Mouse (Mus musculus) layer of hippocampus, postnatal 25 days (tissue): ENCODE measurements around the gene 1700029F12Rik. TPM values are rescaled to one million over a fixed set of nuclear protein-coding genes. Genes with fewer than 3 reads are reported as not detected.

Experiments used
- DNase-seq, 2 experiments: peaks; one replicate each; pipeline ENCODE4 v3.0.0; 2022; ENCODE audit warnings: mixed read lengths in 2 of 2, low spot score in 1 of 2; ENCODE audit errors: extremely low spot score in 1 of 2
- total RNA-seq, 2 experiments: library from RNA; stranded (reverse); gene quantifications; 2 replicates each; pipeline ENCODE4 v1.2.3; 2021

1700029F12Rik gene
- total RNA-seq, 2 experiments from 2014 or later, result not detected

DNA sequence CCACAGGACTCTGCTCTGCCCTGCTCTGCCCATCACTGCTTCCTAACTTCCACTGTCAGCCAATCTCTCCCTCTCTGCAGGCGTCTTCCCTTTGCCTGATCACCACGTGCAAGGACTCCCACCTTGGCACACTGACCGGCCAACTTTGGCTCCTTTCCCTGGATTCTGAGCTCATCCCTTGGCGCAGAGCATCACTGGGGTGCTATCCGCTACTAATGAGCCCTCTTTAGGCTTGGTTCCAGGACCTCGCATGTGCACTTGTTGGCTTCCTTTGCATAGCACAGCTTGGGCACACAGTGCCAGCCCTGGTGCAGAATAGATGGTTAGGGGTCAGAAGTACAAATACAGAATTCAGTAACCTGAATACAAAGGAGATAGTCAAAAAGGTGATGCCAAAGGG is 17.0 kb upstream of the 1700029F12Rik start:
- DNase-seq, result peak in 1 of 2 experiments; percentile 15

DNA sequence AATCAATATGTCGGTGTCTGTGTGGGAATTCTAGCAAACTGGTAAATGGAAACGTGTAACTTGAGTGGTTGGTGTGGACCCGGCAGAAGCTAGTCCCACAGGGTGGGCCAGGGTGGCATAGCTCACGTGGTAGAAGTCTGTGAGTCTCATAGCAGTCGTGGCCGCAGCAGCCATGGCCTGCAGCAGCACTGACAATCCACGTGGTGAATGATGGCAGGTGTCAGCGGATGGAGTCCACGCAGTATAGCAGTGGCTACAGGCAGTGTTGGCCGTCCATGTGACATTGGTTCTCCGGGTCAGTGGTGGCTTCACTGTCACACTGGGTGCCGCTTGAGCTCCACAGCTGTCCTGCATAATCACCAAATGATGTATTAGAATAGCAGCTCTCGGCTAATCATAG is 4.1 kb downstream of the 1700029F12Rik start:
- no peak for DNase-seq

DNA sequence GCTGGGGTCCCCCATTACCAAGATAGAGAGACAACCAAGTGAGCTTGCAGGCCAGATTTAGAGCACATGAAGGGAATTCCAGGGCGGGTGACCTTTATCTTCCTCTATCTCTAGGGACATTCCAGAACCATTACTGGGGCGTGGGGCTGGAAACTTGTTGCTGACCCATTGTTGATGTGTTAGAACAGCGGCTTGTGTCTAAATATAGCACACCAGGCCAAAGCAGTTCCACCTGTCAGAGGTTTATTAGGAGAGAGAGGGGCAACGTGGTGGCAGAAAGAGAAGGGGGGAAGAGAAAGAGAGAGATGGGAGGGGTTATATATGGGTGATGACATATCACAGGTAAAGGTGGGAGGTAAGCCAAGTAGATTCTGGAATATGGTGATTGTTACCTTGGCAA is 12.3 kb downstream of the 1700029F12Rik start:
- DNase-seq, result no peak

DNA sequence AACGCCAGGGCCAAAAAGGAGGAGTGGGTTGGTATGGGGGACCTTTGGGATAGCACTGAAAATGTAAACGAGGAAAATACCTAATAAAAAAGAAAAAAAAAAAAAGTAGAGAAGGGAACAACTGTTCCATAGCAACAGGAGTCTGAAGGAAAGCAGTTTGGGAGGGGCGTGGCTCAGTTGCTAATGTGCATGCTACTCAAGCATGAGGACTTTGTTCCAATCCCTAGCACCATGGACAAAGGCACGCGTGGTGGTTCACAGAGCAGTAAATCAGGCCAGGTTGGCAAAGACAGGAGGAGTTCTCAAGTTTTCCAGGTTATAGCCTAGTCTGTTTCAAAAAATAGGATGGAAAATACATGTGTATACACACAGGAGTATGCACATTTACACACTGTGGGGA is 14.0 kb downstream of the 1700029F12Rik start:
- DNase-seq, result no peak

DNA sequence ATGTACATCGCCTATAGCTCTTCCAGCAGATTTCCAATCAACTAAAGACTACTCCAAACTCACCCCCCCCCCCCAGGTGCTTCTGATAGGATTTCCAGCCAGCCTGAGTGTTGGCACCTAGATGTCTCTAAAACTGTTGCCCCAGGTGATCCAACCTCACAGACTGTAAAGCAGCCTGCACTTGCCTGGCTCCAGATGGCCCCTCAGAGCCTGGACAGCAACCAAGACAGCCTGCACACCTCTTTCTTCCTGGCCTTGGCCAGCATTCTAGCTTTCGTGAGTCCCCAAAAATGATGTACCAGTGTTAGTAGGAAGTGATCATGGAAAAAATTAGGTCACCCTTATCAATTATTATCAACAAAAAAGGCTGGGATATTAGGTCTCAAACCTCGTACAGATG is 16.5 kb downstream of the 1700029F12Rik start:
- DNase-seq, result no peak

DNA sequence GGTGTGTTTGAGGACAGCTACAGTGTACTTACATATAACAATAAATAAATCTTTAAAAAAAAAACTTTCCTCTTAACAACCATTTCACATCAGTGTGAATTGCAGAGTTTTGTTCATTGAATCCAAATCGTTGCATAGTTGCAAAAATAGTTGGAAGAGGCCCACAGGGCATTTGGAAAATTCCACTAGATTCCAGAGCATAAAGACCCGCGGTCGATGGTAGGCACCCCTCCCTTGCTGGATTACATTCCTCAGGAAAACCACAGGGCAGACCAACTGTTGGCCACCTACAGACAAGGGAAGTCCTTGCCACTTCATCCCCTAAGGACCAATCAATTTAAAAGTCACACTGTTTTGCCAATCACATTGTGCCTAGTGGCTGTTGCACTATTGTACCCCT is 19.8 kb downstream of the 1700029F12Rik start:
- no peak for DNase-seq

DNA sequence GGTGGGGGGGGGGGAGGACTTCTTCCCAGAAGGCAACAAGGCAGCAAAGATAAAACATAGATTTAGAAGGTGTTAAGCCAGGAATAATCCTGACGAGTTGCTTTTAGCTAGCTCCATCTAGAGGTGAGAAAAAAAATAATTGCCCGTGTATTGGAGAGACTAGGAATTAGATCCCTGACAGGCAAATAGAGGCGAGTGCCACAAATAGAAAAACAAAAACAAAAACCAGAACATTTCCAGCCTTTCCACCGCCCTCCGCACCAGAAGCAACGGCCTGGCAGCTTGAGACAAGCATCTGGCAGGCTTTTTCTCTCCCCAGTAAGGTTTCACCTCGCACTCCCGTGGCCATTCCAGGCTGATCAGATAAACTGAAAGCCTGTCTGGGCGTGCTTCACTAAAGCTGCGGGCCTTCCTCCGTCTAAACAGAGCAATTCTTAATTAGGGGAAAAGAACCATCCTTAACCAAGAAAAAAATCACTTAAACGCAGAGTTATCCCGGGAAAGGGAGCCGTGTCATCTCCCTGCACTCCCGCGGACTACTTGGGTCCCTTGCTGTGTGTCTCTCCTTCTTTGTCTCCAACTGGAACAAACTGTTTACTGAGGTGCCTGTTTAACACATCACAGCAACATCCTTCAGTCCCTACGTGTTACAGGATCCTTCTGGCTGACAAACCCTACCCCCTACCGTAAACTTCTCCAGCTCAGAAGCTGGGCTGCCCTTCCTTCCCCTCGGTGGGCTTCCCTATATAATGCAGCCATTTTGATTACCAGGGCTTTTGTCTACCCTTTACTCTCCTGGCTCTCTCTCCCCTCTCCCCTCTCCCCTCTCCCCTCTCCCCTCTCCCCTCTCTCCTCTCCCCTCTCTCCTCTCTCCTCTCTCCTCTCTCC is 25.7 kb downstream of the 1700029F12Rik start:
- DNase-seq, result peak; percentile 6 to 36

DNA sequence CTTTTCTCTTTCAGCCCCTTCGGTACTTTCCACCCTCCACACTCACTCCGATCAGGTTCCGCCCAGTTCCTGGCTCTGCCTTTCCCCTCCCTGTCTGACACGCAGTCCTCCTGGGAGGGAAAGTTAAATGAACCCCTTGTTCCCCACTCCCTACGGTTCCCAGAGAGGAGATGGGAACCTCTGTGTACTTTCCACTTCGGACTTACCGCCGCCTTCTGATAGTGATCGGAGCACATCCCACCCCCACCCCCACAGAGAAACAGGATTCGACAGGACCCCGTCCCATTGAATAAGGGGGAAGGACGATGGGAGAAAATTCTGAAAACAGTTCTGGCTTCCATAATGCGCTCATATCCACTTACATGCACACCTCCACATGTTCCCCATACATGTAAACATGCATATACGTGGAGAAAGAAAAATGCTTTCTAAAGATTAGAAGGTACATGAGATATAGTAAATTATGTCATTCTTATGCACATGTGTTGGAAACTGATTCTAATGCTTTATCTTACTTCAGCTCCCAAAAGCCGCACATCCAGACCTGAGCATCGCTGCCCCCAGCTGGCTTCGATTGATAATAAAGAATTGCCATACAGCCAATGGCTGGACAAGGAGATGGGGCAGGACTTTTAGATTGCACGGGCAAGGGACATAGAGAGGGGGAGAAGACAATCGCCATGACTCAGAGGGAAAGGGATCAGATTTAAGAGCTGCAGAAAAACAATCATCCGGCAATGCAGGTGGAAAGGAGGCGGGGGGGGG is 26.5 kb downstream of the 1700029F12Rik start:
- peak; percentile 9 to 20 for DNase-seq

DNA sequence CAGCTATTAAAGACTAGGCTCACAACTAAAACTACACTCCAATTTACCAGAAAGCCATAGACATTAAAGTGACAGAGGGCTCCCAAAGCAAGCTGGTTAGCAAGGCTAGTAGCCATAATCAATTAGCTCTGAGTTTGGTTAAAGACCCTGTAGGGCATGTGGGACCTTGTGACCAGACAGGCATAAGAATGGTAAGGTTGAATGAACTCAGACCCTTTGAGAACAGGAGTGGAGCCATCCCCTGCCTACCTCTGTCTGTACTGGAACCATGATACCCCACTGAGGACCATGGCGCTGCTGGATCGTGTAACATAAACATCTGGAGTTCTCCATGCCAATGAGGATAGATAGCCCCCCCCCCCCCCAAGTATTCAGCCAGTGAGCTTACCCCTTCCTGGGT is 27.4 kb downstream of the 1700029F12Rik start:
- no peak for DNase-seq

DNA sequence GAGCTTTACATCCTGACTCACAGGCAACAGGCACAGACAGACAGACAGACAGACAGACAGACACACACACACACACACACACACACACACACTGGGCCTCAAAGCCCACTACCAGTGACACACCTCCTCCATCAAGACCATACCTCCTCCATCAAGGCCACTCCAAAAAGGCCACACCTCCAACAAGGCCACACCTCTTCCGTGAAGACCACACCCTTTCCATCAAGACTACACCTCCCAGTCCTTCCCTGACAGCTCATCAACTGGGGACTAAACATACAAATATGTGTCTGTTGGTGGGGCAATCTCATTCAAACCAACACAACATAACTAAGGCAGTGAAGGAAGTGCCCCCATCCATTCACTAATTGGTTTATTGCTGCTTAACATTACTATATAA is 37.1 kb downstream of the 1700029F12Rik start:
- DNase-seq, result no peak

DNA sequence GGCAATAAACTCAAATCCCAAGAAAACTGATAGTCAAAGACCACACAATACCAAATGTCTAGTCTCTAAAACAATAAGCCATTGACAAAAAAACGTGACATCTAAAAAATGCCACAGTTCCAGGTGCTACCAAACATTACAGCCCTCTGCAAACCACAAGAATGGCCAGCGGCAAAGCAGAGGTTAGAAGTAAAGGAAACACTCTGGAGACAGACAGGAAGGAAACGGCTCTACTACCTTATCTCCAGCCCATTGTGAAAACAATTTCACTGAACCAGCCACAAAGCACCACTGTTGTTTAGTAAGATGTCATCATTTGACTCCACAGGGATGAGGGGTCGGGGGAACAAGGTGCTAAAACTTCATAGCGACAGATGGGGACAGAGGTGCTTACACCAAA is 38.9 kb downstream of the 1700029F12Rik start:
- DNase-seq, result no peak

DNA sequence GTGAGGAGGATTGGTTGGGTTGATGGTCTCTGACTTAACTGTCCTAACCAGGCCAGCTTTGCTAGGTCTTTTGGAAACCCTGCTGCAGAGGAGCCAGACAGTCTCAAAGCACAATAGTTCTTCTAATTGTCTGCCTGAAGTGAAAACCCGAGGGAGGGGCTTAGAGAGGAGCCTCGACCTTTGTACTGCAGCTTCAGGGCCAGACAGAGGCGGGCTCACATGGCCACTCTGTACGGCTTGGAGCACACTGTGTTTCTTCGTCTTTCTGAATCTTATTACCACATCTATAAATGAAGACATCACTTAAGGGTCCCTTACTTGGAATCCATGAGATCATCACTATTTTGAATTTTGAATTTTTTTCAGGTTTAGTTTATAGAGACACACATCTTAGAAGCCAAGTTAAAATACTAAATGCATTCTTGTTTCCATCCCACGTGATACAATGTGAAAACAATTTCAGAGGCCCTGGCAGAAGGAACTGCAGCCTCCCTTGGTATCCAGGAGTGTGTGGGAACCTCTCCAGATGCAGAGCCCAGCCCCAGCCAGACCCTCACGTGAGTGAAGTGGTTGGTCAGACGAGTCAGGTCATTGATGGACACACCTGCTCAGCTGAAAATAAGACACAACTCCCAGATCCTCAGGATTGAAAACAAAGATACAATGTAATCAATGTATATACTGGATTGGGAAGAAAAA is 40.7 kb downstream of the 1700029F12Rik start:
- DNase-seq, result no peak

DNA sequence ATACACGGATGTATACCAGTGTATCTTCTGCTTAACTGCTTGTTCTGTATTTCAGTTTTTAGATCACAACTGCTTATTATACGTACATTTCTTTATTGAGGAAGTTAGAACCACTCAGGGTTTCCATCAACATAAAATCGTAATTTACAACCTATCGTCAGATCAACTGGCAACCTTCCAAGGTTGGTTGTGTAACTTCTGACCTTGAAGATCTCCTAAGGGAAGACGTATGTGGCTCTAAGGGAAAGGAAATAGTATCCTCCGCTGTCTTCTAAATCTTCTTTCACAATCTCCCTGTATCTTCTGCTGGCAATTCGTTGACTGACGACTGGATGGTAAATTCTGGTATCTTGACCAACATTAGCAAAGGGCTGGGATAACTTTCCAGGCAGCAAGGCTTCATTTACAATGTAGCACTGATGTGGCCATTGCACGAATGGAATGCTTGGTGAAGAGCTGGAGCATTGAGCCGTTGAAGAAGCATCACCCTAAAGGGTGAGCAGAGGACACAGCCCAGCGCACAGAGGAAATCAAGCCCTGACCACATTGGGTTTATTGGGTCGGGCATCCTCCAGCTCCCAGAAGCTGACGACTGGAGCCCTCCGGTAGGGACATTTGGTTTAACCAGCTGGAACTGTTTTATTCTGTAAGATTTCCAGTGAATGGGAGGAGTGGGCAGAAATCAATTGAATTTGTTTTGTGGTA is 43.4 kb downstream of the 1700029F12Rik start:
- DNase-seq, result no peak

DNA sequence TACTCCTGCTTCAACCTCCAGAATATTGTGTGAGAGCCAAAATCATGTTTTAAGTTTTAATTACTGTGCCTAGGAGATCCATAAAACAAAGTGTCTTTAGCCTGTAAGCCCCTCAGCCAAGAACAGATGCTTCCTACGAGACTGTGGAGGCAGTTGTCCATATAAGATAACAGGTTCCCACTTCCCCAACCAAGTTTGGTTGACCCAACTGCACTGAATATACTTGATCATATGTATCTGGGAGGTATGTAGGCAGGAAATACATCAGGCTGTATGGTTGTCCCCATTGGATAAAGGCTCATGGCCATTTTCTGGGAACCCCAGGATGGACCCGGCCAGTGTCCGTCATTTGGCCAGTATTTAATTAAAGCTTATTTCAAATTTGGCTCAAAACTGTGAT is 44.1 kb downstream of the 1700029F12Rik start:
- no peak for DNase-seq

DNA sequence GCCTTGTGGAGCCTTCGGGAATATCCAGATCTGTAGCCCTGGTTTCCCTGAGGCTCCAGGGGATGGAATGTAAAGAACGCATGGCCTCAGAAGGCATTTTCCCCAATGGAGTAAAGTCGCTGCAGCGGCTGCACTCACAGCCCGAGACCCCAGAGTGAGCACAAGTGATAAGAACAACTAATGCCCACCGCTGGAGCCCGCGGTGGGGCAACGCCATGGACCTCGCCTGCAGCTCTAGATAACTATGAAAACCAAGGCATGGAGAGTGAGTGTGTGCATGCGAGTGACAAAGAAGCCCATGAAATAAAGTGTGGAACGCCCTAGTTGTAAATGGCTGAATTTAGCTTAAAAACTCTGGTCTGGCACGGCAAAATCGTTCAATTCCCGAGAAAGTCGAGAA is 45.0 kb downstream of the 1700029F12Rik start:
- DNase-seq, result no peak

DNA sequence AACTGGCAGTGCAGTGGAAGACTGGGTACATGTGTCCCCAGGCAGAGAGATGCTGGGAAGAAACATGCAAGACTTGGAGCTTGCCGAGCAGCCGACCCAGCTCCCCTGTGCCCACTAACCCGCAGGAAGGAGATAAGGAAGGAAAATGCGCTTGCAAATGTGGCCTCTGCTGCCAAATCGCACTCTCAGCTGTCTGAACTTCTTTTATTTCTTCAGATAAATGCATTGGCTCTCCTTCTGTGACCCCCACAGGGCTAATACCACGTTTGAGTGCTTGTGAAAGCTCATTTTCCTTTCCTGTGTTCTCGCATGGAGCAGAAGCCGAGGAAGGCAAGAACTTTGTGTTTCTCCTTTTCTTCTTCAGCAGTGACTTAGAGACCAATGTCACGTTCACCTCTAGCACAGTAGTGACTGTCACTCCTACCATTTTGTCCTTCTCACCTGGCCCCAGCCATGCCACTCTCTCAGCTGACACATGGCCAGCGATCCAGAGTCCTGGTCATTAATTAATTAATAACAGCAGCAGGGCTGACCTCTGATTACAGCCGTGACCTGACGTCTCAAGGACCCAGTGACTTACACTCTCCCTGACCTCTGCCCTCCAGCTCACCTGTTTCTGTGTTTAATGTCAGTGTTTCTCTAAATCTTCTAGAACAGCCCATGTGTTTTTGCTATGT is 48.4 kb downstream of the 1700029F12Rik start:
- DNase-seq, result no peak

DNA sequence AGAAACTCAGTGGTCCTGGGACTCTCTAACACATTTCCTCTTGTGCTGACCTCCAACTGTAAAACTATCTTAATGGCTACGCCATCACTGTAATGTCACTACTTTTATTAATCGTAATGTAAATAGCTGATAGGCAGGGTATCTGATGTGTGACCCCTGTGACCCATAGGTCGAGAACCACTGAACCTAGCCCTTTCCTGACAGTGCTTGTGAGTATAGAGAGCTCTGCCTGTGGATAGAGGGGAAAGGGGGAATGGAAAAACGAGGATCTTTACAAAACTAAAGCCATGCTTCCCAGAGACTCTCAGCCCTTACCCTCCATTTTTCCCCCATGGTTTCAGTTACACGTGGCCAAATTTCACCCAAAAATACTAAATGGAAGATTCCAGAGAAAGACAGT is 49.5 kb downstream of the 1700029F12Rik start:
- DNase-seq, result no peak

DNA sequence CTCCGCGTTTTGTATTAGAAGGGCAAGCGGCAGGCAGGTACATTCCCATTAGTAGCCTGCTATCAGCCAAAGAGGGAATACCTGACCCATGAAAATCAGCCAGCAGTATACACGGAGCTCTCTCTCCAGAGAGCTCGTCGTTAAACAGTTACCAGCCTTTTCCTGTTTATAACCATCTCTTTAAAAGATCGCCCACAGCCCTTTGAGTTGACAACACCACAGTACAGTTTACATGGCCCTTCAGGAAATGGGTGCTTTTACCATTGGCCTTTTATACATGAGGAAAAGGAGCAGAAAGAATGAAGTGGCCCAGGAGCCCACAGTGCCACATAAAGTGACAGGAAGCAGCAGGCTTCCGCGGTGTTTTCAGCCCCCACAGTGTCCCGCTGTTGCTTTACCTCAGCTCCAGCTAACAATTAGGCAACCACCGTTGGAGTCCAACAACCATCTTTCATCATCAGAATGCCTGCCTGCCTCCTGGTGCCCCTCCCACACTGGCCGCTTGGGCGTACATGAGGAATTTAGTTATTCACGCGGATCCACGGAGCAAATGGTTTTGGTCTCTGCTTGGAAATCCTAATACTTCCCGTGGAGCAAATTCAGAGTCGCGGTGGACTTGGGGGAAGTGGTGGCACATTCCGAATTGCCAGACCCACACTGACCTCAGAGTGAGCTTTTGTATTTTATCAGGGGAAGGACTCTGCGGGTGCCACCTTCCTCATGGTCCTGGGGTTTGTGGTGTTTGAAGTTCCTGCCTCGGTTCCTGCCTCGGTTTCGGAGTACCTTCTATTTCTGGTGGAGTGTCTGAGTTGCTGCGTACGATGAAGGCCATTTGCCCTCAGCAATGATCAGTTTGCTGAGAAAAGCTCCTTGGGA is 50.7 kb downstream of the 1700029F12Rik start:
- DNase-seq, result no peak

DNA sequence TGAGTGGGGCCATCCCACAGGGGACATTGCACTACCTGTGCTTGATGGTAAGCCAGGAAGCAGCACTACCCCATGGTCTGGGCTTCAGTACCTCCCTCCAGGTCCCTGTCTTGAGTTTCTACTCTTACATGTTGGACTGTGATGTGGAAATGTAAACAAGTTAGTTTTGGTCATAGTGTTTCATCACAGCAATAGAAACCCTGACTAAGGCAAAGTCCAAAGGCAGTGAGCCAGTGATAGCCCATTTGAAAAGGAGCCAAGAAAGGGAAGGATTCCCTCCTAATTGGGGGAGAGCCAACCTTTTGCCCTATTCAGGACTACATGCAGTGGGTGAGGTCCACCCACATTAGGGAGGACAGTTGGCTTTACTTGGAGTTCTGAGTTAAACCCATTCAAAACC is 53.6 kb downstream of the 1700029F12Rik start:
- DNase-seq, result no peak
